Mouse (Mus musculus) forelimb bud, embryonic 11.5 days (tissue): ENCODE measurements around the gene Cxadr.

Experiments
- DNase-seq: peaks from one replicate; pipeline ENCODE4 v3.0.0-alpha.2; 2012; ENCODE audit warnings: low read depth, low spot score

Cxadr gene

GRCm38 (mm10) chr16:78305606-78306100, 4.4 kb downstream of the Cxadr start:
- no peak for DNase-seq

DNA sequence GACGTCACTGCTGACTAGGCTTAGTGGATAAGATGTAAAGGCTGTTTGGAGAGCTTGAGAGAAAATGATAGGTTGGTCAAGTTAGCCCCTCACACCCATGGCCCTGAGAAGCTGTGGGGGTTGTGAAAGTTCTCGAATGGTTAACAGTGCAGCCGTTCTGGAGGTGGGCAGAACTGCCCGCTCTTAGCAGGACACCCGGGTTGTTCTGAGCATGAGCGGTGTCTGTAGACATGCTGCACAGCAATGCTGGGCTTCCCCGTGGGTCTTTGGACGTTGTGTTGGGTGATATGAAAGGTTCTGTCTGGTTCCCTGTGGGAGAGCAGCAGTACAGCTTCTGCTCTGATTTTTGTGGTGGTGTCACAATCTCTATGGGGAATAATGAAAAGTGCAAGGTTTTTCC, 5.3 kb downstream of the Cxadr start:
- DNase-seq: no peak

DNA sequence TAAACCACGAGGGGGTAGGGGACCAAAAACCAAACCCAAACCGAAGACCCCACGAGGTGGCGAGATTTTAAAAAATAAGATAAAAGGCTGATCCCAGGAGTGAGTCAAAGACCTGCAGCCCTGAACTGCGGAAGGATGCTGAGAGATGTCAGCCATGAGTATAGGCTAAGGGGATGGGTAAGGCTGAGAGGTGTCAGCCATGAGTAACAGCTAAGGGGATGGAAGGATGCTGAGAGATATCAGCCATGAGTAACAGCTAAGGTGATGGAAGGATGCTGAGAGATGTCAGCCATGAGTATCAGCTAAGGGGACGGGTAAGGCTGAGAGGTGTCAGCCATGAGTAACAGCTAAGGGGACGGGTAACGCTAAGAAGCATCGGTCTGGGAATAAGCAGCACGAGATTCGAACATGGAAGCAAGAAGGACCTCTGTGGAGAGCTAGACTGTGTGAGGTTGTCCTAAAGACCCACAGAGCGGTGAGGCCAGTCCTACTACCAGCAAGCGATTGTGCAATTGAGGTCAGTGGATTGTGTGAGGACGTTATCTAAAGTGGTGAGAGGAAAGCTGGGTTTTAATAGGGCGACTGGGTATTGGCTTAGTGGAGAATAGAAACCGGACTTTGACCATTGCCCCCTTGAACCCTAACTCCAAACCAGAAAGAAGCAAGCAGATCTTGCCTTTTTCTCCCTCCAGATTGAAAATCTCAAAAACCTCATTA, 6.3 kb downstream of the Cxadr start:
- DNase-seq: no peak

- DNase-seq: no peak
These were observed 8.0 kb downstream of the Cxadr start for GRCm38 (mm10) chr16:78309258-78309657.

GRCm38 (mm10) chr16:78313135-78313887, 12.0 kb downstream of the Cxadr start:
- DNase-seq: no peak

DNA sequence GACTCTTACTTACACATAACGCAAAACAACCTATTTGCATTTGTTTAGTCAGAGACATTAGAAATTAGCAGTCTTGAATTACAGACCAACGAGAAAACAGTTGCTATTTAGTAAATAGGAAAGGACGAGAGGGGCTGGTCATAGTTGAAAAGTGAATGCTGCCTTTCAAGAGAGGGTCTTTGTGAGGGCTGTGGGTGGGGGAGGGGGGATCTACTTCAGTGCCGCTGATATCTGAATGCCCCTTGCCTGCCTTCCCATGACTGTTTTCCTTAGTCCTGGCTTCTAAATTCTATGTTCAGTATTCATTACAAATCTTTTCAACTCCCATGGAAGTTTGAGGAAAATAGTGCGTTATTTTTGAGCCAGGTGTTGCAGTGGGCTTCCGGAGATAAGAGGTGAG, 12.7 kb downstream of the Cxadr start:
- no peak for DNase-seq

- peak; percentile 9 for DNase-seq
These were observed 15.6 kb downstream of the Cxadr start for GRCm38 (mm10) chr16:78316849-78317248.

- DNase-seq: no peak
These were observed 16.7 kb downstream of the Cxadr start for GRCm38 (mm10) chr16:78317960-78318359.

GRCm38 (mm10) chr16:78319711-78320110, 18.4 kb downstream of the Cxadr start:
- DNase-seq: no peak

- DNase-seq: no peak
These were observed 20.3 kb downstream of the Cxadr start for GRCm38 (mm10) chr16:78321559-78321958.

GRCm38 (mm10) chr16:78322140-78322539, 20.9 kb downstream of the Cxadr start:
- no peak for DNase-seq

- DNase-seq: no peak
These were observed 24.9 kb downstream of the Cxadr start for GRCm38 (mm10) chr16:78325972-78326848.

DNA sequence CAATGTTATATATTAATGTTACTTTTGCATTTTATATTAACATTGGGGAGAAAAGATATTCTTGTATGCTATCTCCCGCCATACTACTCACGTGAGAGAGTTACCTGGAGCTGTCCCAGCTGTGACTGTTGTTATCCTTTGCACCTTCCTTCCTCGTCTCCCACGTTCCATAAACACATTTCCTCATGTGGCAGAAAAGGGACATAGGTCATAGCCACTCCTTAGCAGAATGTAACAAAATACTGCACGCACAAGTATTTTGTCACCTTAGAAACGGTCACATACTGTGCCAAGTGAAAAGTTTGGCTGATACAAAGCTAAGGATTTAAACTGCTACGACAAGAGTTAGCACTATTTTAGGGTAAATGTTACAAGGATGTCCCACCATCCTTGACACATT, 26.3 kb downstream of the Cxadr start:
- DNase-seq: no peak

DNA sequence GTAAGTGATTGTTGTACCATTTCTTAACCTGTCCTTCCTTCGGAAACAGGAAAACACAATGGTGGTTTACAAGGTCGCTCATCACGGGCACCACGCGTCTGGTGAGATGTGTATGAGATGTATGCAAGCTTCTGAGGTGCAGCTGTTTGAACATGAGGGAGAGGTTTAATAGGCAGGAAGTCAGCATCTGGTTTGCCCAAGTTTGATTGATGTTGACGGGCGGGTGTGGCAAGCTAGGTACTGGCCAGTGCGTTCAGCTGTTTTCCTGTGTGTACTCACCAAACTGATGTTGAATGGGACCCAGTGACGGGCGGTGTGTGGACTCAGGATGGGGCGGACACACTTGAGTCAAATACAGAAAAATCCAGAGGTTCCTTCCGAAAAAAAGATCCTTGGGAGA, 26.7 kb downstream of the Cxadr start:
- DNase-seq: no peak

- DNase-seq: no peak
These were observed 35.9 kb downstream of the Cxadr start for GRCm38 (mm10) chr16:78337226-78337625.

DNA sequence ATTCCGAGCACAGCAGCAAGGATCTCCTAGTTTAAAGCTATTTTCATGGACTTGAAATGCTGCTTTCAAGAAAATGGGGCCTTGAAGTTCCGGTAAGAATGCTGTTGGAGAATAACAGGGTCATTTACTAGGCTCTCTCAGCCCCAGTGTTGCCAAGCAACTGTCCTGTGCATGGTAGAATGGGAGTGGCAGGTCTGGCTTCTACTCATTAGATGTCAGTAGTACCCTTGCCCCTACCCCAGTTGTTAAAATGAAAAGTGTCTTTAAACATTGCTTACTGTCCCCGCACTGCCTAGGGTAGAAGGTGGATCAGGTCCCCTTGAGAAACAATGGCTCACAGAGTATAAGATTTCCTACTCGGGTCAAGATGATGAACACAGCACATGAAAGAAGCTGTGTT, 40.1 kb downstream of the Cxadr start:
- no peak for DNase-seq

- no peak for DNase-seq
These were observed 41.5 kb downstream of the Cxadr start for GRCm38 (mm10) chr16:78342767-78343166.

GRCm38 (mm10) chr16:78343792-78344191, 42.5 kb downstream of the Cxadr start:
- DNase-seq: peak; percentile 38

DNA sequence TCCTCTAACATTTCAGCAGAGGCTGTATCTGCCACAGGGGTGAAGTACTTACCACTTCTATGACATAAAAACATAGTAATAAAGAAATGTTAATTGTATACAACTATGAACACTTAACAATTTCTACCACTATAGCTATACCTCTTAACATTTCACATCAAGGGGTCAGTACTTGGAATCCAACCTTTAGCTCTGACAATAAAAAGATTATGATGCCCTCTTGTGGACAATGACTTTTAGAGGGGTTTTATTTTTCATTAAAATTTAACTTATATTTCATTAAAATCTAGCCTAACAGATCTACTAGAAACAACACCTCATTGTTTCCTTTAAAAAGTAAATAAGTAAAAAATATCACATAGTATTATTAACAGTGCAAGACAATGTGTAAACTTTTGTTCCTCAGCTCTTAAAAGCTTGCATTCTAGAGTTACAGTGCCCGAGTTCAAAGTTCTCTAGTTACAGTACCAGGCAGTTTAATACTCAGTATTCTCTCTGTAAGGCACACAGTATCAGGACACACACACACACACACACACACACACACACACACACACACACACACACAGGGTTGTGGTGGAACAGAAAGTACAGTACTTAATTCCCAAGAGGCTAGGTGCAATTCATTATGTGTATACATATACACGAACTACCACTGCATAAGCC, 45.5 kb downstream of the Cxadr start:
- DNase-seq: no peak

DNA sequence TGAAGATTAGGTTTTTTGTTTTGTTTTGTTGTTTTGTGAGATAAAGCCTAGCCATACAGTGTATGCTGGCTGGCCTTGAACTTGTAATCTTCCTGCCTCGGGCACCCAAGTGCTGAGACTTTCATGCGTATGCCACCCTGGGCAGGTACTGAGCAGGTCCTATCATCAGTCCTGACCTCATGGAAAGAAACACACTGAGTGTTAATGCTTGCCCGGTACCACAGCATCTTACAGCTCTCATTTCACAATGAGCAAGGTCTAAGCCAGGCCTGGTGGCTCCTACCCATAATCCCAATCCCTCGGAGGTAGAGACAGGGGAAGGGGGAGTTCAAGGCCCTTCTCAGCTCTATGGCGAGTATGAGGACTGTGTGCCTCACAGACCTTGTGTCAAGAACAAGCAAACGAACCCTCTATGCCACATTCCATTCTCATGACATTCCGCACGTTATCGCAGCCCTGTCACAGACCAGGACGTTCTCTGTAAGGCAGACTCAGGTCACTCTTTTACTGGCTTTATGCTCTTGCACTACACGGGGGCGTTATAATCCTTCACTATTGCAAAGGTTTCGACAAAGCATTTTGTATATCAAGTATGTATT, 46.1 kb downstream of the Cxadr start:
- no peak for DNase-seq

DNA sequence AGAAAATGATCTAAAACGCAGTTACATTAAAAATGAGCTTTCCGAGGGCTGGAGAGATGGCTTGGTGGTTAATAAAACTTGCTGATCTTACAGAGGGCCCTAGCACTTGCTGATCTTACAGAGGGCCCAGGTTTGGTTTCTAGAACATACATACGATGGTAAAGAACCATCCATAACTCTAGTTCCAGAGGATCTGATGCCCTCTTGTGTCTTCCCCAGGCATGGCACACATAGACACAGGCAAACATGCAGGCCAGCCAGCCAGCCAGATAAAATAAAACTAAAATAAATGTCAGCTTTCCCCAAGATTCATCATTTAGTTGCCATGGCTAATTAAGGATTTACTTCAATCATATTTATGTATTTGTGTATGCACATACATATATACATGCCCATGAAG, 56.5 kb downstream of the Cxadr start:
- DNase-seq: no peak
